Mouse (Mus musculus): ENCODE measurements around the gene Apol9b.

Gene Apol9b

GRCm38 (mm10) chr15:77748414-77748813, 19.6 kb downstream of the Apol9b start:
- DNase-seq: no peak

- DNase-seq: no peak
Observed at GRCm38 (mm10) chr15:77749717-77750116, 20.9 kb downstream of the Apol9b start.

GRCm38 (mm10) chr15:77750461-77750860, 21.6 kb downstream of the Apol9b start:
- peak; percentile 40 for DNase-seq

GRCm38 (mm10) chr15:77752443-77752842, 23.6 kb downstream of the Apol9b start:
- DNase-seq: no peak

- no peak for DNase-seq
Observed at GRCm38 (mm10) chr15:77755132-77755531, 26.3 kb downstream of the Apol9b start.

GRCm38 (mm10) chr15:77756081-77756480, 27.2 kb downstream of the Apol9b start:
- DNase-seq: no peak

- DNase-seq: peak; percentile 55
Observed at GRCm38 (mm10) chr15:77756848-77757247, 28.0 kb downstream of the Apol9b start, which contains the start of gene Apol8. Apol8 (minus strand) TSS chr15:77757003.

- DNase-seq: no peak
Observed at GRCm38 (mm10) chr15:77757586-77758226, 28.9 kb downstream of the Apol9b start.

- no peak for DNase-seq
Observed at GRCm38 (mm10) chr15:77760037-77760436, 31.2 kb downstream of the Apol9b start.

- peak; percentile 3 for DNase-seq
Observed at GRCm38 (mm10) chr15:77761083-77761482, 32.2 kb downstream of the Apol9b start.

- peak; percentile 34 for DNase-seq
Observed at GRCm38 (mm10) chr15:77761561-77762380, 32.9 kb downstream of the Apol9b start.

- DNase-seq: no peak
Observed at GRCm38 (mm10) chr15:77763050-77763449, 34.2 kb downstream of the Apol9b start.

- DNase-seq: no peak
Observed at GRCm38 (mm10) chr15:77763702-77764101, 34.9 kb downstream of the Apol9b start.

GRCm38 (mm10) chr15:77764391-77765006, 35.7 kb downstream of the Apol9b start:
- DNase-seq: peak; percentile 39

- no peak for DNase-seq
Observed at GRCm38 (mm10) chr15:77765484-77766093, 36.8 kb downstream of the Apol9b start.

GRCm38 (mm10) chr15:77766981-77767380, 38.1 kb downstream of the Apol9b start:
- DNase-seq: no peak

- peak; percentile 28 for DNase-seq
Observed at GRCm38 (mm10) chr15:77770341-77770740, 41.5 kb downstream of the Apol9b start.

GRCm38 (mm10) chr15:77770942-77771341, 42.1 kb downstream of the Apol9b start:
- DNase-seq: no peak

- no peak for DNase-seq
Observed at GRCm38 (mm10) chr15:77773099-77773915, 44.5 kb downstream of the Apol9b start.

- no peak for DNase-seq
Observed at GRCm38 (mm10) chr15:77774303-77774702, 45.5 kb downstream of the Apol9b start.

- DNase-seq: peak; percentile 84
Observed at GRCm38 (mm10) chr15:77775186-77775963, 46.5 kb downstream of the Apol9b start.
